Mouse (Mus musculus): ENCODE data around the gene Evi2a.

GRCm38 (mm10) chr11:79524310-79524575 lies 6.2 kb downstream of the Evi2a start:
- no peak for TF ChIP-seq CTCF (IDR thresholded peaks at IDR 0.05; ENCODE audit: low read depth, low read length)
- no peak for TF ChIP-seq POLR2A (IDR thresholded peaks at IDR 0.05; ENCODE audit: extremely low read depth, insufficient read depth, low read length)
